Mouse (Mus musculus) thymus, postnatal 10 days (tissue): ENCODE results near the gene Pet117.
"Not testable (repeated sequence)": the region's sequence is repeated elsewhere in the genome, so short reads cannot be mapped to it uniquely, and the experiment has no call there.

ENCODE experiments used
- DNase-seq, 2 experiments: peaks; one replicate each; pipeline ENCODE4 v3.0.0; 2021; ENCODE audit warnings: low spot score in 2 of 2

Gene Pet117

DNA sequence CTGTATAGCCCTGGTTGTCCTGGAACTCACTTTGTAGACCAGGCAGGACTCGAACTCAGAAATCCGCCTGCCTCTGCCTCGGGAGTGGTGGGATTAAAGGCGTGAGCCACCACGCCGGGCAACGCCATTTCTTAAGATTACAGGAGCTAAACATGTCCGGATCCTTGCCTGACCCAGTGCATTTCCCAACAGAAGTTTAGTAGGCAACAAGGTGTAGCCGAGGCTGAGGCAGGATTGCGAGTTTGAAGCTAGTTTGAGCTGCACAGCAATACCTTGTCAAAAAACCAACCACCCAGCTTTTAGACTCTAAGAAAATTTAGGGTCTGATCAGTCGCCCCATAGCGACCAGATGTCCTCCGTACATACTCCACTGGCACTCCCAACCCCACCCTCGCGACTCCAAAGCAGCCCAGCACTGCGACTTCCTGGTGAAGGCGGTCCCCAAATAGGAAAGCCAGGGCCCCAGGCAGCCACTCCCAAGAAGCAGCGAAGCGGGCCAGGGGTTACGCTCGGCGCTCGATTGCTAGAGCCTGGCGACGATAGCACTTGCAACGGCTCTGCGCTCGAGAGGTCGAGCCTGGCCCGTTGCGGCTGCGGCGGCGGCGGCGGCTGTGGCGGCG, at the start of gene Pet117, which contains the start of gene Kat14:
TSS of gene Pet117 (plus strand) at position 597 of the 620 bp plus-strand sequence.
TSS of gene Kat14 (plus strand) at position 584 of the 620 bp plus-strand sequence.
- DNase-seq, result peak; percentile 90 to 91

DNA sequence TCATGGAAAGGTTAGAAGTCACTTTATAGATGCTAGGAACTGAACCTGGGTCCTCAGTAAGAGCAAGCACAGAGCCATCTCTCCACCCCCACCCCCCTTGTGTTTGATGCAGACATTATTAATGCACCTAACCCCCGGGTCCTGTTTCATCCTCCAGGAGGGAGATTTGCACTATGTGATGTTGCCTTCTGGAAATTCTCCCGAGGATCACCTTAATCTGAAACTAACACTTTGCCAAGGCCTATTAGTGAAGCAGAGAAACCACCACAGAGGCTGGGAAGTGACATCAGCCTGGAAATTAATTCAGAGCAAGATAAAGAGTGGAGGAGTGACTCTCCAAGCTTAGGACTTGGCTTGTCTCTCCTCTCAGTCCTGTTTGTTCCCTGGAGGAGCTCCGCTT, 44.6 kb upstream of the Pet117 start:
- DNase-seq, result no peak

DNA sequence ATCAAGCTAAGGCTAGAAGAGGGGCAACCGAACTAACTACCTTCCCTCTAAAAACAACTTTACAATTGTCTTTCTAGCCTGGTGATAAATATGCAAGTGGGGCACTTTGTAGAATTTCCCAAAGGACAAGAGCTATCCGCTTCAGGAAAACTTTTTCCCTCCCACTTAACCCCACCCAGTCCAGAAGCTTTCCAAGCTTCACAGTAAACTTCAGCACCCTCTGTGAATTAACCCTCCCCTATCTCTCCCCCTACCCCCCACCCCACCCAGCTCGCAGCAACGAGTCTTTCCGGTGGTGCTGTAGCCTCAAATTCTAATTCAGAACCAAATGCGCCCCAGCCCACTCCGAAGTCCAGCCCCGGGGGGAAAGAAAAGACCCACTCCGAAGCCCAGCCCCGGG, 39.3 kb upstream of the Pet117 start:
- no peak for DNase-seq

DNA sequence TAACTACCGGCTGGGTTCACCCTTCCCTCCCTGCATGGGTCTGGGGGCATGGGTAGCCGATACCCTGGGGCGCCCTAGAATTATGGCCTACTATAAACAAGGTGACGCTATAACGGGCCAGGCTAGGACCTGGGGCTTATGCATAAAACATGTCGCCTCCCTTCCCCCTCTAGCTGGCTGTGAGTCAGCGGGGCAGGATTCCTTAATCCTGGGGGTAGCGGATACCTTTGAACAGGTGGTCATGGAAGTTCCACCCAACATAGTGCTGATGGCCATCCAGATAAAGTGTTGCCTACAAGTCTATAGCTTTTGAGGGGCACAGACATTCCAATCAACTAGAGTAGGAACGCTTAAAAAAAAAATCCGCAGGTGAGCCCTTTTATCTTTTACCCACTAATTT, 38.9 kb upstream of the Pet117 start:
- no peak for DNase-seq

DNA sequence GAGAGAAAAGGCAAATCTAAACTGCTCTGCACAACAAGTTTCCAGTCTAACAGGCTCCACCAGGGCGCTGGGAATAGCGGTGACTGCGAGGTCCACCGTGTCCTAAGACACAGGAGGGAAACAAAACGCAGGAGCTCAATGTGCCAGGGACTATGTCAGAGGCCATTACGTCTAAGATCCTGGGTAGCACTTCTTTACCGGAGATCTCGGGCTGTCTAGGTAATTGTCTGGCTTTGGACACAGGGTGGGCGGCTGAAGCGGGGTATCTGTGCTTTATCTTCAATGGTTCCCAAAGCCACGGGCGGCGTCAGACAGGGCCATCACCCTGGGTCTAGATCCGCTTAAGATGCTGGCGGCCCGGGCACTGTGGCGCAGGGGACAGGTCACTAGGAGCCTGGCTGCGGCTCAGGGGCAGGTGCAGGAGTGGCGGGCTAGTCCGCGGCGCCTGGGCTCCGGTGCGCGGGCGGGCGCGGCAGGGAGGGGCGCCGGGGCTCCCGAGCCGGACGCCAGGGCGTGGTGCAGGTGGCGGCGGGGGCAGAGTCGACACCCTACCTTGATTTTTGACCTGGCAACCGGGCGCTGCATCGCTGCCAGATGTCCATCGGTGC, 38.3 kb upstream of the Pet117 start:
- no peak for DNase-seq

DNA sequence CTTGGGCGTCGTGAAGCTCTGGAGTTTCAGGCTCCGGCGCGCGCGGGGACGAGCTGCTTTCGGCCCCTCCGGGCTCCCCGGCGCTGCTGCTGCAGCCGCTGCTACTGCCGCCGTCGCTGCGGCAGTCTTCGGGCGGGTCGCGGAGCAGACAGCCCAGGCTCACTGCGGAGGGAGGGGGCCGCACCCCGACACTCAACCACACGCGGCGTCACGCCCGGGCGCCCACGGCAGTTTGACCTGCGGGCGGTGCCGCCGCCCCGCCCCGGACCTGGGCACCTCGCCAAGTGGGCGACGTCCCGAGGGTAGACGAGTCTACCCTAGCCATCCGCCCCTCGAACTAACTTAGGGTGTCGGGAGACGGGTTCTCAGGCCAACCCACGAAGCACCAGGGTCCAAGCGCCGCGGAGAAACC, 37.8 kb upstream of the Pet117 start:
- DNase-seq, result no peak

DNA sequence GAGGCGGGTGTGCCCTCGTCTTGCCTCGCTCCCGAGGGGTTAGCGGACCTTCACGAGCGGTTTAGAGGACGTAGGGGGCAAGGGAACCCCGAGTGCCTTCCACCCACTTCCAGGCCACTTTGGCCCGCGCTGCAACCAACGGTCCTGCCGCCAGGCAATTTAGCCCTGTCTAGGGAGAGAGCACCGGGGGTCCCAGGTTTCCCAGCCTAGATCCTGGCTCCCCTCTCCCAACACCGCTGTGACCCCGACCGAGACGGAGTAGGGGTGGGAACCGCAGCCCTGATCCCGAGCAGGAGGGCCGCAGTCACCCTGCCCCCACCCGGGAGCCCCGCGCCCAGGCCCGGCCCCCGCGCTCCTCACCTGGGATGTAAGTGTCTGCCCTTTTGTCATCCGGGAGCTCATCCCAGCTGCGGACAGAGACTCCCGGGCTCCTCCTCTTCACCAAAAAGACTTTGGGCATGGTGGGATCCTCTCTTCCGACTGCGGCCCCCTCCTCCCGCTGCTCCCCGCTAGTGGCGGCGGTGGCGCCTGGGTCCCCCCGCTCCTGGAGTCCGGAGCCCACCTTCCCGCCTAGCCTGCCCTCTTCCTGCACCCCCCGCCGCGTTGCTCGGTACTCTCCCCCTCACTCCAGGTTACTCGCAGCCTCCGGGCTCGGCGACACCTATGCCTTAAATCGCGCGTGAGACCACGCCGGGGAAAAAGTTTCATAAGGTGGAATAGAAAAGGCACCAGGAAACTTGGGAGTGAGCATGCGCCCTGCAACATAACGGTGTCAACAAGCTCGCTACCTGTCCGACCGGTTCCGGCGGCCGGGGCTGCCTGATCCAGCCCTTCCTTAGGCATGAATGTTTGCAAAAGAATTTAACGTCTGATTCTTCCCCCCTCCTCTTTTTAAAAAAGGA, 37.1 kb upstream of the Pet117 start, which contains the start of gene Ovol2:
TSS of gene Ovol2 (minus strand) at position 746 of the 902 bp plus-strand sequence.
- no peak for DNase-seq

DNA sequence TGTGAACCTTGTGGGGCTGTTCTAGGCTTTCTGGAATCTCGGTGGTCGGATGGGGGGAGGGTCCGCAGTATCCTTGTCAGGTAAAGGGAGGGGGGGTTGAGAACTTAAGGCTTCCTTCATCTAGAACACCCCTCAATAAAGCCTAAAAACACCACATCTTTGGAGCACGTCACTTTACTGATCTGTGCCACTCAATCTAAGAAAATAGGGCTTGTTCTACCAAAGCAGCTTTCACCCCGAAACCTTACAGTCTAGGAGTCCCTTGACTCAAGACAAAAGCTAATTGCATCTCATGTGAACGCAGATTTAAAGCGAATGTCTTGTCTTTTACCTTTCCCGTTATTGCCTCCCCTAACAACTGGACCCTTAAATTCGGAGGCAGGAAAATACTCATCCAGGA, 36.3 kb upstream of the Pet117 start:
- DNase-seq, result no peak

DNA sequence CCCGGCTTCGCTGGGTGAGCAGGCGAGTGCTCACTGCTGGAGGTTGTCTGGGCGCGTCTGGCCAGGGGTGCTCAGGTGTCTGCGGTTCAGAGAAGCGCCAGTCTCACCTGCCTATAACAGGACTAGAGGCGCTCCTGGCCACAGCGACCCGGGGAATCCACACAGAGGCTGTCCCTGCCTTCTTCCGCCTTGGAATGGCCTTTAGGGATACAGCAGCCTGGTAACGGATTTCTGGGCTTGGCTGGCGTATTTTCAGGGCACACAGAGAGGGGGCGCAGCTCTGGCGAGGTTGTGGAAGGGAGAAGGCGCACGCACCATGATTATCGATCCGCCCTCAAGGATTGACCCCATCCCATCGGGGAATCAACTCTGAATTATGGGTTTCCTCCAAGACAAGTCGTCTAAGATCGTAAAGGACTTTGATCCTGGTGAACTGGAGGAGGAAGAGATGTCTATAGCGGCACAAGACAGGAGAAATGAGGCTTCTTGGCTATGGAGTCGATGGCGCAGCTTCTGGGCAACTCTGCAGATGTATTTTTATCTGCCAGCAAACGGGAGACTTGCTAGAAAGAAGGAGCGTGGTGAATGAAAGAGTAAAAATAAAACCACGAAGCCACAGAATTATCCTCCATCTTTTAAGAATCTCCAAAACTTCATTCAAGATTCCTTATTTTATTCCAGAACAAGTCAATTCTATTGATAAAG, 35.5 kb upstream of the Pet117 start:
- DNase-seq, result no peak

DNA sequence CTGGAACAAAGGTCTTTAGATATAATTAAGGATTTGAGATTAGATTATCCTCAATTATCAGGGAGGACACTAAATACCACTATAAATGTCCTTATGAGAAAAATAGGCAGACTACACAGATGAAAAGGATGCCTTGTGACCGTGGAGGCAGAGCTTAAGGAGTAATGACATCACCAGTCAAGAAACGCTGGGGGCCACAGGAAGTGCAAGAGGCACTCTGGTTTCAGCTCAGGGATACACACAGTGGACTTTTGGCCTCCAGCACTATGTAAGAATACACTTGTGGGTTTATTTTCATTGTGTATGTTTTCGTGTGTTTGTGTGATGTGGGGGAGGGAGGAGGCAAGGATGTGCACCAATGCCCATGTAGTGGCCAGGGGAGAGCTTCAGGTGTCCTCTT, 31.6 kb upstream of the Pet117 start:
- no peak for DNase-seq

DNA sequence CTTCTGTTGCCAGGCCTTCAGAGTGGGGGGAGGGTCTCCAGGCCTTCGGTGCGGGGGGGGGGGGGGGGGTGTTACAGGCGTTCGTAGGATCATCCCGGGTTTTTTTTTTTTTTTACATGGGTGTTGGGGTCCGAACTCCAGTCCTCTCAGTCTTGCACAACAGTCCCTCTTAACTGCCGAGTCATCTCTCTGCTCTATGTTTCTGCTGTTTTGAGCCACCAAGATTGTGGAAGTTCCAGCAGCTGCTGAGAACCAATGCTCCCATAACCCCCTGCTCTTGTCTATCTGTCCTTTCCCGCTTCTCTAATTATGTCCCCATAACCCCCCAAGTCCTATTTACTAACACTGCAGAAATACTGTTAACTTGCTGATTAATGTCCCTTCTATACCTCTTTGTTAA, 31.1 kb upstream of the Pet117 start:
- DNase-seq, result no peak

DNA sequence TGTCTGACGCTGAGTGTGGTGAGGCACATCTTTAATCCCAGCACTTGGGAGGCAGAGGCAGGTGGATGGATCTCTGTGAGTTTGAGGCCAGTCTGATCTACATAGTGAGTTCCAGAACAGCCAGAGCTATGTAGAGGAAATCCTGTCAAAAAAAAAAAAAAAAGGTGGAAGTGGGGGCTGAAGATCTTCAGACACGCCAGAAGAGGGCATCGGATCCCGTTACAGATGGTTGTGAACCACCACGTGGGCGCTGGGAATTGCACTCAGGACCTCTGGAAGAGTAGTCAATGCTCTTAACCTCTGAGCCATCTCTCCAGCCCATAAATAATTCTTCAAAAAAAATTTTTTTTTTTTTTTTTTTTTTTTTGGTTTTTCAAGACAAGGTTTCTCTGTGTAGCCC, 30.6 kb upstream of the Pet117 start:
- not testable (repeated sequence) for DNase-seq

DNA sequence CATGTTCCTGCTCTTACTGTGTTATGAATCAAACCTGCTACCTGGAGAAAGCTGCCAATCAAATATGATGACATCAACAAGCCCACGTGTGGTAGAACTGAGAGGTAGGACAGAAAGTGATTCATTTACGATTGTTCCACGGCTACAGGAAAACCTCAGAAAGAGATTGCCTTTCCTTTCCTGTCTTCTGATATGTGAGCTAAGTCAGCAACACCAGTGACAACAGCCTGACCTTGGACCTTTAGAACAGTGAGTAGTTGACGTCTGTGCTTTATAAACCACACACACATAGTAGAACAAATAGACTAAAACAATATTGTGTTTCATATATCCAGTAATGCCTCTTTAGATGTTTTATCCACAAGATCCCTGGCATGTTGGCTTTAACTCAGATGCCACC, 25.6 kb upstream of the Pet117 start:
- DNase-seq, result no peak

DNA sequence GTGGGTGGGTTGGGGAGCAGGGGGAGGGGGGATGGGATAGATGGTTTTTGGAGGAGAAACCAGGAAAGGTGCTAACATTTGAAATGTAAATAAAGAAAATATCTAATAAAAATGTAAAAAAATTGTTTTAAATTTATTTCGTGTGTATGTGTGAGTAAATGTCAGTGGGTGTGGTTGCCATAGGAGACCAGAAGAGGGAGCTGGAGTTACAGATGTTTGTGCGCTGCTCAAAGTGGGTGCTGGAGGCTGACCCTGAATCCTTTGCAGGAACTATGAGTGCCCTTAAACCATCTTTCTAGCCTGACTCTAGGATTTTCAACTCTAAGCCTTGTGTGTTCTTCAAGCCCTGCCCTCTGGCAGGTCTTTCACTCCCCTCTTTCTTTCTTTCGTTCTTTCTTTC, 20.3 kb upstream of the Pet117 start:
- DNase-seq, result no peak

DNA sequence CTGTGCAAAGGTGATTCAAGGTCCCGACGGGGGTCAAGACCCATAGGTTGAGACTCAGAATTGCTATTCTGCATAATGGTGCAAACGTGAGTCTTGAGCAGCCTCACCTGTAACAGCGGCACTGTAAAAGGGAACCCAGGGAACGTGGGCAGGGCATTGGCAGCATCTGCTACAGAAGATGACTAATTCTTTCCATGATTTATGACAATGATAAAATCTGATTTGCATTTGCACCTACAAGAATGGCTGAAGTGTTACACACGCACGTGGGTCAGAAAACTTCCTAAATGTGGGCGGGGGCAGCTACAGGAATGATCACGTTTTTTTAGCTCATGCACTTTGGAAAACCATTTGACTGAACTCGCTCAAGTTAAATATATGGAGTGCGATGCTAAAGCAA, 16.0 kb upstream of the Pet117 start:
- DNase-seq, result no peak

DNA sequence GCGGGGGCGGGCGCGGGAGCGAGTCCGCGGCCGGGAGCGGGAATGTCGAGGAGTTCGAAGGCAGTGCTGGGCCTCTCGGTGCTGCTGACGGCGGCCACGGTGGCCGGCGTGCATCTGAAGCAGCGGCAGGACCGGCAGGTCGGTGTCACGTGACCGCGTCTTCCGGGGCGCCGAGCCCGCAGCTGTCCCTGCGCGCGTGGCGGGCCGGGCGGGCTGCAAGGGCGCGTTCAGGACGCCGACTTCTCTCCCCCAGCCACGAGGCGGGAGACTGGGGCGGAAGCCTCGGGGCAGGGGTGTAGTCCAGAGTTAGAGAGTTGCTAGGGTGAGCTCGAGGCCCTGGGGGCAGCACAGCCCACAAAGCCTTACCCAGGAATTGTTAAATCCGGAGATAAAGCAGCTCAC, 225 bp downstream of the Pet117 start:
- DNase-seq, result peak; percentile 69 to 75

DNA sequence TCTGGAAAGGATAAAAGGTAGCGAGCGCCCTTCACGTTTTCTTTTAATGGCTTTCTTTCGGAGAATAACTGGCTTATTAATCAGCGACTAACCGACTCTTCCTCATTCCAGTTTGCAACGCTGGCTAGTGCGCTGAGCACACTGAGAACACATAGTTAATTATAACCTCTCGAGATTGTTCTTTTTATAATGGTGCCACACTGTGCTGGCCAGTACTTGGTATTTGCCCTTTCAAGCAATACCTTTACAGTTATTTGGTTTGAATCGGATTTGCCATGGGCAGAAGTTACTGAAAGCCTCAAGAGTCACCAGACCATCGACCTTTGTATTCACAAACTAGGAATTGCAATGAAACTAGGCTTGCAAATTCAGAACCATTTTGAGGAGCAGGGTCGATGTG, 715 bp downstream of the Pet117 start:
- DNase-seq, result no peak

DNA sequence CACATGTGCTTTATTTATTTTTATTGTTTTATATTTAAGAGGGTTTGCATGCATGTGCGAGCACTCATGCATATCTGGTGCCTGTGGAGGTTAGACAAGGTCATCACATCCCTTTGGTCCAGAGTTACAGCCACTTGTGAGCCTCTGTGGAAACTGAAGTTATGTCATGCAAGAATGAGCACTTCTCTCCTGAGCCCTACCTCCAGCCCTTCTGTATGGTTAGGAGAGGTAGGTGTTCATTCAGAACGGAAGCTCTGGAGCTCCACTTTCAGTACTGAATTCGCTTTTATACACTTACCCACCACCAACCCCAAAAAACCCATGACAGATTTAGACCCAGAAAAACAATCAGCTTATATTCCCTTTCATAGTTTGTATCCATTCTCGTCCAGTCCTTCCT, 2.8 kb downstream of the Pet117 start:
- no peak for DNase-seq

DNA sequence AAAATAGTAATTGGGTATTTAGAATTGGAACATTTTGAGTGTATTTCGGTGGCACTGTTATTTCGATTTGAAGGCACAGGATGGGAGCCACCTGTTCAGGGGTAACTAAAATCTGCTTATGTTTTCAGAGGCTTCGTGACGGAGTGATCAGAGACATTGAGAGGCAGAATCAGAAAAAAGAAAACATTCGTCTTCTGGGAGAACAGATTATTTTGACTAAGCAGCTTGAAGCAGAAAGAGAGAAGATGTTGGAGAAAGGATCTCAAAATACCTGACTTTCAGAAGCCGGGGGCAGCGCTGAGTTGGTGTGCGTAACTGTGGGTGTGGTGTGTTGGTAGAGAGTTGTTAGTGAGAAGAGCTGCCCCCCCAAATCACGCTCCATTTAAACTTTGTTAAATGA, 4.3 kb downstream of the Pet117 start:
- no peak for DNase-seq

DNA sequence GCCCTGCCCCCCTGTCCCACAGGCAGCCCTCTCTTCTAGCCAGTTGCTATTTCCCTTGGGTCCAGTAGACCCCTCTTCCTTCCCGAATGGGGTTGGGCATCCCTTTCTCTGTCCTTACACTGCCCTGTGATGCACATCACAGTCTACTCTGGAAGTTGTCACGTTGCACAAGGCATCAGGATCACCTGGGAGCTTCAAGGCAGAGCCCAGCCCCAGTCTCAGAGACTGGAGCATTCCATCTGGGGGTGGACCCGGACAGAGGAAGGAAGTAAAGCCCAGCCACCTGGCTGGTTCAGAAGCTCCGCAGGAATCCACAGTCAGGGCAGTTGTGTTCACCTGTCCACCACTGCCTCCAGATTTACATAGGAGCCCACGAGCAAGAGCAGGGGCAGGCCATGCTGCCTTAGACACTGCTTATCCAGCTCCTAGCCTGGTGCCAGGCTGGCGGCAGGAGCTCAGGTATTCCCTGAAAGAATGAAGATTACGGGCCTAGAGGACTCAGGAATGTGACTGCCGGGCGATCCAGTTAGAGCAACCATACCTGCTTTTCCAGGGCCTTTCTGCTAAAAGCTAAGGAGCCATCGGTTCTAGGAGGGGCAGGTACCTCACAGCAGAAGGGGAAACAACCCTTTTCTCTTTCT, 6.4 kb downstream of the Pet117 start:
- DNase-seq, result no peak

DNA sequence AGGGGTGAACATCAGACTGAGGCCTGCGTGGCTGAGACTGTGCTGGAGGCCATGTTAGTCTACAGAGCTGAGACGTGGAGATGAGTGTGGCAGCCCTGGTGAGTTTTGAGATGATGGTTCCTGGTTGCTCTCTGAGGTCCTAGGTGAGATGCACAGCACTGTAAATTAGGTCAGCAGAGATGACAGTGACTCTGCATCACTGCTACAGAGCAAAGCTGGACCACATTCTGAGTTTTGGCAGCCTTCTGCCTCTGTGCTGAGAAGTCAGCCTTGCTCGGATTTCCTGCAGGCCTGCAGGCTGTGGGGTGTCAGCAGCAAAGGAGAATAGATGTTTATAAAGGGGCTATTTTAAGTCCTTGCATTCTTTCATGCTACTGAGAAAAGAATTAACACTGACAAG, 12.5 kb downstream of the Pet117 start:
- no peak for DNase-seq

DNA sequence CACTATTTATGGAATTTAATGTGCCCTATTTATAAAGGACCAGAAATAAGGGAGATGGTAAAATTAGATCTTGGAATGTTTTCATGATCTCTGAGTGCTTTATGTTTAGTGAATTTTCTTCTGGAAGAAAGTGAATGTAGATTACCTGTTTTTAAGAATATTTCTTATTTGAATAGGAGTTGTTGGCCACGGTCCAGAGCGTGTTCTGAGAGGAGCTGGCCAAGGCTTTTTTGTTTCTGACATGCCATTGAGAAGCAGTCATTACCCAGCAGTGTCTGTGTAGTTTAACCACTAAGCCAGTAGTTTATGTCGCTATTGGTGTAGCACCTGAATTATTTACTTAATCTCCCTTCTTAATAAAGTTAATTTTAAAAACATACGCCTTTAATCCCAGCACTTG, 12.9 kb downstream of the Pet117 start:
- no peak for DNase-seq
